Mouse (Mus musculus): Measurements from ENCODE around the gene Wwc1.

Gene Wwc1

DNA sequence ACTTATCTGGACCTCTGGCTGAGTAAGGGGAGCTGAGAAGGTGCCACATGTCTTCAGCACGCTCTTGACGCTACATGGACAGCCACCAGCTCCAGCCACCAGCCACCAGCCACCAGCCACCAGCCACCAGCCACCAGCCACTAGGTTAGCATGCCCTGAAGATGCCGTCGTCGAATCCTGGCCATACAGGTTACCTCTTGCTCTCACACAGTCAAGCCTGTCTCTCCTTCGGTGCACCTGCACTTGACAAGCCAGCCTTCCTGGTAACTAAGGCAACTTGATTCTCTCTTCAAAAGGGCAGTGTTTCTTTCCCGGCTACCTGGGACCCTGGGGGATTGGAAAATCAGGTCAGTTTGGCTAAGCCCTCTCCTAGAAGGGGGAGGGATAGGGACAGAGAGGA lies 7.2 kb downstream of the Wwc1 start:
- no peak for DNase-seq (ENCODE audit: low read depth, low spot score)

GRCm38 (mm10) chr11:35972270-35972931 lies 7.9 kb downstream of the Wwc1 start:
- DNase-seq (ENCODE audit: low read depth, low spot score), result no peak

DNA sequence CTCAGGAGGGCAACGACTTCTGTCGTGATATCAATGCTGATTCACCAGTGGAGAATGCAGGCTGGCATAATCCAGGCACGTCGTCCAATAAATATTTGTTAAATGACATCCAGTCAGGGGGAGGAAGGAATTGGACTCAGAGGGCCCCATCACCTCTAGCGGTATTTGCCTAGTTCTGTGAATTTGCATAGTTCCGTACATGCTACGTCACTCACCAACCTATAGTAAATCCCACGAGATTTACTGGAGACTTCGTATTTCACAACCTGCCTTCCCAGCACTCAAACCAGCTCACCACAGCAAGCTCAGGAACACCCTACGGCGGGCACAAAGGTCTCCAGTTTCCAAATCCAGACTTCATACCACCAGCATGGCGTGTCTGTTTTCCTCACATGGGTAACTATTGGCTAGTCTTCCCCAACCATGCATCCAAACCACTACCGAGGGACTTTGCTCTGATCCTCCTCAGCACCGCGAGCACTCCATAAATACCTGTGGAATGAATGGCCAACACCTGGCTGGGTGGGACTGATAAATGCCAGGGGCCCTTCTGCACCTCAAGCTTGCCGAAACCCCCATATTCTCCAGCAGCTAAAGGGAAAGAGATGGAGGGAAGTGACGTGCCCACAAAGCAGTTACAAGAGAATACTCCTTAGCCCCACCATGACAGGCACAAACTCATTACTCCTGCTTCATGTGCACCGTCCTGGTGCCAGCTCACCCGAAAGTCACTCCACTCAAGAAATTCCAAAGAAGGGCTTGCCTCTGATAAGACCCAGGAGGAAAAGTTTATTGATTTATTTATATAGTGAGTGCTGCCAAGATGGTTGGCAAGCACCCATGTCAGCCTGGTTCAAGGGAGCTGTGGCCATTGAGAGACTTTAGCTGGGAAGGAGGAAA lies 9.3 kb downstream of the Wwc1 start:
- DNase-seq (ENCODE audit: low read depth, low spot score), result no peak

DNA sequence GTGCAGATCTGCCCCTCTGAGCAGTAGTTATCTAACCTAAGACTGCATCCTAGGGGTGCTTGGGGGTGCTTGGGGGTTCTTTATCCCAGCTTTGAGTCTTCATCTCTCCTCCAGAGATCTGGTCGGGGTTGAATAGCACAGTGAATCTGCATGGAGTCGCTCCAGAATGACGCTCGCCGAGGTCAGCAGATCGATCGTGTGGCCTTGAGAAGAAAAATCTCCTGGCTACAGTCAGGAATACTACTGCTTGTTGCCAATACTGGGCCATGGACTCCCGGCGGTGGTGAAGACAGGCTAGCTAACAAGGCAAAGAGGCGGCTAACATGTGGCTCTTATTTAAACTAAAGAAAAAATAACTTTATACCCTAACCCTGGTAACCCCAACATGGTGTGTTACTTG lies 12.0 kb downstream of the Wwc1 start:
- no peak for DNase-seq (ENCODE audit: low read depth, low spot score)

GRCm38 (mm10) chr11:35963981-35964549 lies 16.3 kb downstream of the Wwc1 start:
- no peak for DNase-seq (ENCODE audit: low read depth, low spot score)

- no peak for DNase-seq (ENCODE audit: low read depth, low spot score)
Measured at GRCm38 (mm10) chr11:35963554-35963953, 16.8 kb downstream of the Wwc1 start.

DNA sequence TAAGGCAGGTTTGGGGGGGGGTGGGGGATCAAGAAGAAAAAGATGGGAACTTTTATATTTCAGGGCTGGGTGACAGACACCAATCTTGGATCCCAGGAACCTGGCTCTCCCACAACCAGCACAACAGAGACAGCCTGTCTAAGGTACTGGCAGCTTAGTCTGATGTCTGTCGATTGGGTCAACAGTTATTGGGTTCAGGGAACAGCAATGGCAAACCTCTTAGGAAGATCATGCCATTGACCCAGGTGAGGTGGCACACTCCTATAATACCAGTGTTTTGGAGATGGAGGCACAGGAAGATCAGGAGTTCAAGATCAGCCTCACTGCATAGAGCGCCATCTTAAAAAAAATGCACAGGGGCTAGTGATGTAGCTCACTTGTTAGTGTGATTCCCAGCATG lies 17.9 kb downstream of the Wwc1 start:
- no peak for DNase-seq (ENCODE audit: low read depth, low spot score)

- DNase-seq (ENCODE audit: low read depth, low spot score), result no peak
Measured at GRCm38 (mm10) chr11:35959270-35959669, 21.1 kb downstream of the Wwc1 start.

- DNase-seq (ENCODE audit: low read depth, low spot score), result peak; percentile 55
Measured at GRCm38 (mm10) chr11:35955572-35955971, 24.8 kb downstream of the Wwc1 start.

- DNase-seq (ENCODE audit: low read depth, low spot score), result no peak
Measured at GRCm38 (mm10) chr11:35953179-35953578, 27.1 kb downstream of the Wwc1 start.

DNA sequence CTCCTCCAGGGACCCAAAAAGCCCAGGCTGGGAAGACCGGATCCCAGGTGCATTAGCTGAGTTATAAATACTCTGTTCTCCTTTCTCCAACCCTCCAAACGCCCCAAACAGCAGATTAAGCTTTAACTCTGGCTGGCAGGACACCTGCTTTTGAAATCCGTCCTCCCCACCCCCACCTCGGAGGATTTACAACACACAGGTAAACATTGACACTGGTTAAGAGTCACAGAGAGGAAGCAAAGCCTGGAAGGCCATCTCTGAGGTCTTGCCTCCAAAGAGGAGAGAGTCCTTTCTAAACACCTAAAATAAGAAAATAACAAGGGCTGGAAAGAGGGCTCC lies 28.6 kb downstream of the Wwc1 start:
- DNase-seq (ENCODE audit: low read depth, low spot score), result no peak

GRCm38 (mm10) chr11:35951058-35951726 lies 29.1 kb downstream of the Wwc1 start:
- DNase-seq (ENCODE audit: low read depth, low spot score), result no peak

DNA sequence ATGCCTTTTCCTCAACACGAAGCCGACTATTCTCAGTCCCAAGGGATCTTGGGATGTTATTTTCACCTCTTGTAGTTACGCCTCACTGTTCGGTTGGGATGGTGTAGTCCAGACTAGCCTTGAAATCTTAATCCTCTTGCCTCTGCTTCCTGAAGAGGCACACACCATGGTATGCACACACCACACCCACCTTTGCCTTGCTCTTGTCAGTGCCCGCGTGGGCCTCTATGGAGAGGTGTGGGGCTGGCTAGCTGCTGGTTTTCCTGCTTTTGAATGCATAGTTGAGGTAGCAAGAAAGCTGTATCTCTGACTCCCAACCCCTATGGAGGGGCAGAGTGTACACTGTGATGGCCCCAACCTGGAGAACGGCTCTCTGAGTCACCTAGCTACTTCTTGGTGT lies 29.9 kb downstream of the Wwc1 start:
- DNase-seq (ENCODE audit: low read depth, low spot score), result no peak

DNA sequence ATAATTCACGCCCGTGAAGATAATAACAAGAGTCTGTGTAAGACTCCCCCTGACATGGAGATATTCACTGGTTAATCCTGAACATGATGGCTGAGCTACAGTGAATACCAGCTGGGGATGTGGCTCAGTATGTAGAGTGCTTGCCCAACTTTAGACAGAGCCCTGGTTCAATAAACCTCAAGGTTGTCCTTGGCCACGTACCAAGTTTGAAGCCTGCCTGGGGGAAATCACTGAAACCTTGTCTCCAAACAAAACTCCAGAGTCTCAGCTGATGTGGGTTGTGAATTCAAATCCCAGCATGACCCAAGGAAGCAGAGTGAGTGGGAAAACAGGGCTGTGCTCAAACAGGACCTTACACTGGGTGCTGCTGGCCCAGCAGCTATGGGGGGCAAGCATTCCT lies 30.3 kb downstream of the Wwc1 start:
- DNase-seq (ENCODE audit: low read depth, low spot score), result no peak

- peak; percentile 67 for DNase-seq (ENCODE audit: low read depth, low spot score)
Measured at GRCm38 (mm10) chr11:35948457-35948881, 31.9 kb downstream of the Wwc1 start.

DNA sequence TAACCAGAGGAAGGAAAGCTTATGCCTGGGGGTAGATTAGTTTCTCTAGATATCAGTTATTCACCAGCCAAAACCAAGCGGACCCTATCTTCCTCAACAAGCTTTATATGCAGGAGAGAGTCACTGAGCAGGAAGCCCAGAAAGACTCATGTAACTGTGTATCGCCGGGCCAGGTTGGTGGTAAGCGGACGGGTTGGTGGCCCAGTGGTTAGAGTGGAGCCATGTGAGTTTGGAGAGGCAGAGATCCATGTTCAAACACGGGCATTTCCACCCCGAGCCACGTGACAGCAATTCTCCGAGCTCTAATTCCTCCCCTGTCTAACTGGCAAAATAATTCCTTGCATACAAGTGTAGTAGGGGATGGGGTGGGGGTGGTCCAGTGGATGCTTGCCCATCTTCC lies 32.4 kb downstream of the Wwc1 start:
- DNase-seq (ENCODE audit: low read depth, low spot score), result no peak

- DNase-seq (ENCODE audit: low read depth, low spot score), result no peak
Measured at GRCm38 (mm10) chr11:35945187-35945586, 35.1 kb downstream of the Wwc1 start.

- DNase-seq (ENCODE audit: low read depth, low spot score), result no peak
Measured at GRCm38 (mm10) chr11:35941641-35942040, 38.7 kb downstream of the Wwc1 start.

DNA sequence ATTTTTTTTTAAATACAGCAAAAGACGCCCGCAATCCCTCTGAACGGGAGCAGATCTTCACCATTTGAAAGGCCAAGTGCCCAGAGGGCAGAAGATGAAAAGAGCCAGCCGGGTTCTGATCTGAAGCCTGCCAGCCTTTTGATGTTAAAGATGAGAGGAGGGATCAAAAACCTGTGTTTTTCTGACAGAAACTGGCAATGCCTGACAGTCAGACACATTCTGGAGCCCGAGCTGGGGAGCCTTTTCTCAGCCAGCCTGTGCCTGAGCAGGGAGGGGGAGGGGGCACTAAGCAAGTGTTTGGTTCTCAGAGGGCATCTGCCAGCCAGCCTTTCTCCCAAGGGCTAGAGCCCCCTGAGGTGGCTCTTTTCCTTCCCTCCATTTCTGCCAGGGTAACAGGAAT lies 39.3 kb downstream of the Wwc1 start:
- no peak for DNase-seq (ENCODE audit: low read depth, low spot score)

GRCm38 (mm10) chr11:35938790-35939385 lies 41.4 kb downstream of the Wwc1 start:
- DNase-seq (ENCODE audit: low read depth, low spot score), result no peak

DNA sequence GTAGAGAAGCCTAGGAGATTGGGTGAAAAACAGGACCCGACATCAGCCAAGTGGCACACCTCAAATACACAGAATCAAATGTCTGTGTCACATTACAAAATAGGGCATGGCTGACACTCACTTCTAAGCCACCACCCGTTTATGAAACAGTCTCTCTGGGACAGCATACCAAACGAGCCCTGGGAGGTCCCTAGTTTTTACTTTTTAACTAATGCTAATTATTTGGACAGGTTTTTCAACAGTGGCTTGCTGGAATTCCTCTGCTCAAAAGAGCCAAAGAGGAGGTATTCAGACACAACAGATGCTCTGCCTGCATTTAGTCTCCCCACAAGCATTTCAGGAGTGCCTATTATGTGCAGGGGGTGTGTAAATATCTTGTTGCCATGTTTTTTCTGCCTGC lies 44.7 kb downstream of the Wwc1 start:
- DNase-seq (ENCODE audit: low read depth, low spot score), result no peak

- no peak for DNase-seq (ENCODE audit: low read depth, low spot score)
Measured at GRCm38 (mm10) chr11:35935133-35935532, 45.2 kb downstream of the Wwc1 start.
